Mouse (Mus musculus): Measurements from ENCODE around the gene Arl10.

Gene Arl10

GRCm38 (mm10) chr13:54574854-54575481, at the start of gene Arl10:
Arl10 (plus strand) TSS chr13:54575015.
- DNase-seq (ENCODE audit: extremely low read depth, low read depth): no peak

DNA sequence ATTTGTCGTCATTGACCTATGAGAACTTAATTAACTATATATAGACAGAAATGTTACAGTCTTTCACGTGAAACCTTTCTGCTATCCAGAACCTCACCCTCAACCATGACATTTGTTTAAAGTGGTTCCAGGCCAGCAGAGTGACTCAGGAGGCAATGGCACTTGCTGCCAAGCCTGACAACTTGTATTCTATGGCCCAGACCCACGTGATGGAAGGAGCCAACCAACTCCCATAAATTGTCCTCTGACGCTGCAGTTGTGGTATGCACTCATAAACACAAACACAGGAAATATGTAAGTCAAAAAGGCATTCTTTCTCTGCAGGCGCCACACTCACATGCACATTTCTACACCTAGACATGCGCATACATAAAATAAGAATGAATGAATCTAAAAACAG, 47.7 kb upstream of the Arl10 start:
- DNase-seq (ENCODE audit: extremely low read depth, low read depth): no peak

GRCm38 (mm10) chr13:54532134-54532533, 42.7 kb upstream of the Arl10 start:
- DNase-seq (ENCODE audit: extremely low read depth, low read depth): peak; percentile 60

DNA sequence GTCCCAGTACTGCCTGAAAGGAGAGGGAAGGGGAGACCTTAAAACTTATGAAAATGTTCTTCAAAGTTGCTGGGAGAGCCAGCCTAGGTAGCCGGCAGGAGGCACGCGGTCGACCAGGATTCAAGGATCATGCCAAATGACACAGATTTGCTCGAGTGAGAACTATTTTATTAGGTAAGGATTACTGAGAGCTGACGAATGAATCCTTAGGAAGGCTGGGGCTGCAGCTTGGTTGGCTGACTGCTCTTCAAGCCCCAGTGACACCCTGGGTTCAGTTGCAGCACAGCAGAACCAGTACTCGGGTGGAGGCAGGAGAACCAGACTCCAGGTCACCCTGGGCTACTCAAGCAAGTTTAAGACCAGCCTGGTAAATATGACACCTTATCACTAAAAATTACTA, 26.8 kb upstream of the Arl10 start:
- DNase-seq (ENCODE audit: extremely low read depth, low read depth): no peak

DNA sequence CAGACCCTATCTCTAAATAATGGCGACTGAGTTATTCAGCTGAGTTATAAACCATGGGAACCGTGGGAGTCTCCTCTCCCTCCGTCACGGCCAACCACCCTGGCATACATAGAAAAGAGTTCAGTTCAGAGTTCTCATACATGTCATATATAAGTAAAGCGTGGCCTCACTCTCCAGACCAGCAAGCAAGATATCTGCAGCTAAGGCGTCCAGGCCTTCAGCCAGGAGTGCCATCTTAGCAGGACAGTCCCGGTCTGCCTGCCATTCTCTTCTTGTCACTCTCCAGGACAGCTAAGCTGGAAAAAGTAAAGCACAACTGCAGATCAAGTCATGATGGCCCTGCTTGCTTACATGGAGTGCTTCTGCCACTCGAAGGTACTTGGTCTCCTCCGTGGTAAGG, 18.6 kb upstream of the Arl10 start:
- DNase-seq (ENCODE audit: extremely low read depth, low read depth): no peak

- no peak for DNase-seq (ENCODE audit: extremely low read depth, low read depth)
These were observed 18.0 kb upstream of the Arl10 start for GRCm38 (mm10) chr13:54556796-54557195.

DNA sequence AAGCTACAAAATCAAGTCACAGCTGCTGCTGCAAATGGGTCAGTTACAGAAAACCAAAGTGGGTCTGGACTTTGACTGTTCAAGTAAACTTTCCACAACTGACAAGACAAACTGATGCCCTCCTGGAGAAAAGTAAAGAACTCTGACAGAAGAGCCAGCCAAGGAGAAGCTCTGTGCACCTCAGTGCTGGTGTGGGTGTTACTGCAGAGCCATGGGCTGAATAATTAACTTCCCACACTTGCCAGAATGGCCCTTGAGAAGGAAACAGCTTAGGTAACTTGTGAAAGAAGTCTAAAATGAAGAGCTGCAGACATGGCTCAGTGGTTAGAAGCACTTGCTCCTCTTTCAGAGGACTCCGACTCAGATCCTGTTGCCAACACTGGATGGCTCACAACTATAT, 17.2 kb upstream of the Arl10 start:
- DNase-seq (ENCODE audit: extremely low read depth, low read depth): no peak

- DNase-seq (ENCODE audit: extremely low read depth, low read depth): no peak
These were observed 15.2 kb upstream of the Arl10 start for GRCm38 (mm10) chr13:54559656-54560055.

GRCm38 (mm10) chr13:54560608-54561007, 14.2 kb upstream of the Arl10 start:
- no peak for DNase-seq (ENCODE audit: extremely low read depth, low read depth)

DNA sequence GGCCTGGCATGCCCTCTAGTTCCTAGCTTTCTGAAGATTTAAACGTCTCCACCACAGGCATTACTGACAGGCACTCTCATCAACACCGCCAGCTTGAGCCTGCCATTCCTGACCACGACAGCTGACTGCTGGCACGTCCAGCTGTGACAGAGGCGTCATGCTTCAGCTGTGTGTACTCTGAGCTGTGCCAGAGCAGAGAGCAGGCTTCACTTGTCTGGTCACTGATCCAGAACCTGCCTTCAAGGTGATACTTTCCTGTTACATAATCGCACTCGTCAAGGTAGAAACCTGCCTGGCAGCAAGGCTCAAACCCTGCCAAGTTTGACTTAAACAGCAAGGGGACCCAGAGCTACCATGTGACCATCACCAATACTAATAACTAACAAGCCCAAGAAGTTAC, 12.3 kb upstream of the Arl10 start:
- DNase-seq (ENCODE audit: extremely low read depth, low read depth): no peak

DNA sequence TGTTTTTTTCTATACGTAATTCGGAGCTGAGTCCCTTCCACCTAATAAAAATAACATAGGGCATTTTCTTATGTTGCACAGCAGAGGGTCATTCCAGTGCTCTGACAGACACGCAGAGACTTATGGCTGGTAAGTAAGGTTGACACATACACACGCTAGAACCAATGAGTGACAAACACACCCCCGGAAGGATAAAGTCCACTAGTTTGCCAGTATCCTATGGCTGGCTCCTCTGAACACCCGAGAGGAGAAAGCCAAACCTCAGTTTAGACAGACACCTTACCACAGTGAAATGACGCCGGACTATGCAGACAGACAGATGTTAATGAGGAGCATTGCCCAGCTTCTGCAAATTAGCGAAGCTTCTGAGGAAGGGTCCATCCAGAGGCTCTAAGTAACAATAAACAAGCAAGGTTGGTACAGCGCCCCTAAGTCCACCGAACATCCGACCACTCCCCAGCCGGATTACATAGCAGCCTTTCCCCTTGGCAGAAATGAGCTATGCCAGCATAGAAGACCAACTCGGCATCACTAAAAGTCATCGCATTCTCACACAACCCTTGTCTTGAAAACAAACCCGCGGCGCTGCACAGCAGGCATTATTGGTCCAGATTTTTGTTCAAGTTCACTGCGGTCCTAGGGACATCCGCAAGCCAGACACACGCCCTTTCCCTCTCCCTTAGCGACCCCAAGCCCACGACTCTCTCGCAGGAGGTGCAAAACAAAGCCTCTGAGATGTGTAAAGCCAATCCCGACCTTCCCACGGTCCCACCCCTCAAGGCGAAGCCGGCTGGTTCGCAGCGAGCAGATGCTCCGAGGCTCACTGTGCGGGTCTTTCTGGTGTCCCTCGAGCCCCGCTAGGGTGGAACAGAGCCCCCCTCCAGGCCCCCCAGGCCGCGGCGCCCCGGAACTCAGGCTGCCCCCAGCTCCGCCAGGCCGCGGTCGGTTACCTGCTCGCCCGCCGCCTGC, 10.3 kb upstream of the Arl10 start:
- no peak for DNase-seq (ENCODE audit: extremely low read depth, low read depth)

- DNase-seq (ENCODE audit: extremely low read depth, low read depth): peak; percentile 88
These were observed 9.6 kb upstream of the Arl10 start, which contains the start of gene 4833439L19Rik for GRCm38 (mm10) chr13:54565201-54565581. 4833439L19Rik (minus strand) TSS chr13:54565435.

DNA sequence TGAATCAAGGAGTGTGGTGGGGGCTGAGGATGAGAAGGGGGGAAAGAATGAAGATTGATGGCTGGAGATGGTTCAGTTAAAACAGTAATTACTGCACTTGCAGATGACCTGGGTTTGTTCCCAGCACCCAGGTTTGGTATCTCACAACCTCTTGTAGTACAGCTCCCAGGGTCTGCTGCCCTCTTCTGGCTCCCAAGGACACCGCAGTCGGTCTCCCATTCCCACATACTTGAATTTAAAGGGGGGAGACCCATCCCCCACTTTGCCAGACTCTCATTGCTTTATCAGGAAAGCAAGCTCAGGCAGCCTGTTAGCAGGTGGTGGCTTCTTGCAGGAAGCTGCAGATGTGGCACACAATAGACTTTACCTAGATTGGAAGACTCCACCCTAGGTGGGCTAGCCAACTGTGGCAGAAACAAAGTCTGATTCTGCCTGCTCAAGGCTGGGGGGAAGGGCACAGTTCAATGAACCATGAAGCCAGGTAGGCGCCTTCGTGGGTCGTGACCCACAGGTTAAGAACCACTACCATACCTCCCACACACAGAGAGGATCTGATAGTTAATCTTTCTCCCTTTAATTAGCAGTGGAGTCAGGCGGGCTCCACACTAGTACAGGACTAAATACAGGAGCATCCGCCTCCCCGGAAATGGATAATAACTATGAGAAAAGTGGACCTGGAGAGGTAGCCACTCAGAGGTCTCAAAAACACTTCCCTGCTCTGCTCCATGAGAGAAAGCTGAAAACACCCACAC, 9.0 kb upstream of the Arl10 start:
- peak; percentile 71 for DNase-seq (ENCODE audit: extremely low read depth, low read depth)

DNA sequence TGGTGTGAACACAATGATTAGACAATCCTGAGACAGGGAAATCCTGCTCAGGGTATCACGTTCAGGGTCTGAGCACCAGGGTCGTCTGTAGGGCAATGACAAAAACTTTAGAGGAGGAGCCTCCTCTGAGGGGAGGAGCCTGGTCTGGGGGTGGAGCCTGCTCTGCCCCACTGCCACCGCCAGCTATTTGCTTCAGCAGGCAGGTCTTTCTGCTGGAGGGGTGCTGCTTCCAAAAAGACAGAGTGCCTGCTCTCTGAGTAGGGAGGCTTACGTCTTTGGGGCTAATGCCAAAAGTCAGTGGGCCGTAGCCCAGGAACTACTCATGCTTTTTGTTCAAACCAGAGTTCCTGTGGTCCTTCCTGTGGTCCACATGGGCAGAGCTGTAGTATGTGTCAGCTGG, 6.4 kb upstream of the Arl10 start:
- no peak for DNase-seq (ENCODE audit: extremely low read depth, low read depth)

GRCm38 (mm10) chr13:54569282-54569681, 5.5 kb upstream of the Arl10 start:
- DNase-seq (ENCODE audit: extremely low read depth, low read depth): no peak

GRCm38 (mm10) chr13:54570736-54571135, 4.1 kb upstream of the Arl10 start:
- DNase-seq (ENCODE audit: extremely low read depth, low read depth): no peak

GRCm38 (mm10) chr13:54571637-54572036, 3.2 kb upstream of the Arl10 start:
- DNase-seq (ENCODE audit: extremely low read depth, low read depth): no peak

- DNase-seq (ENCODE audit: extremely low read depth, low read depth): no peak
These were observed 2.2 kb upstream of the Arl10 start for GRCm38 (mm10) chr13:54572621-54573020.

DNA sequence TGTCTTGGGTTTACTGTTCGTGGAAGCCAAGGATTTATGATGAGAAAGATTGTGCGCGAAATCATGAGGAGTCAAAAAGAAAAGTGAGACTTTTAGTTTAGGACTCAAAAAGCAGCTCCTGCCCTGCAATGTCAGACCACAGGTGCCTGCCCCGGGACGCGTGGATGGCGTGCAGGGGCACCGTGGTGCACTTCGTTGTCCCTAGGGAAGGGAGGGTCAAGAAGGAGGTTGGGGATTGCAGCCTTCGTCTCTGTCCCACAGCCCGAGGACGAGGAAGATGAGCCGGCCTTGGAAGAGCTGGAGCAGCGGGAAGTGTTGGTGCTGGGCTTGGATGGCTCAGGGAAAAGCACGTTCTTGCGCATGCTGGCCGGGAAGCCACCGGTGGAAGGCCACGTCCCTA, 674 bp downstream of the Arl10 start:
- DNase-seq (ENCODE audit: extremely low read depth, low read depth): no peak

DNA sequence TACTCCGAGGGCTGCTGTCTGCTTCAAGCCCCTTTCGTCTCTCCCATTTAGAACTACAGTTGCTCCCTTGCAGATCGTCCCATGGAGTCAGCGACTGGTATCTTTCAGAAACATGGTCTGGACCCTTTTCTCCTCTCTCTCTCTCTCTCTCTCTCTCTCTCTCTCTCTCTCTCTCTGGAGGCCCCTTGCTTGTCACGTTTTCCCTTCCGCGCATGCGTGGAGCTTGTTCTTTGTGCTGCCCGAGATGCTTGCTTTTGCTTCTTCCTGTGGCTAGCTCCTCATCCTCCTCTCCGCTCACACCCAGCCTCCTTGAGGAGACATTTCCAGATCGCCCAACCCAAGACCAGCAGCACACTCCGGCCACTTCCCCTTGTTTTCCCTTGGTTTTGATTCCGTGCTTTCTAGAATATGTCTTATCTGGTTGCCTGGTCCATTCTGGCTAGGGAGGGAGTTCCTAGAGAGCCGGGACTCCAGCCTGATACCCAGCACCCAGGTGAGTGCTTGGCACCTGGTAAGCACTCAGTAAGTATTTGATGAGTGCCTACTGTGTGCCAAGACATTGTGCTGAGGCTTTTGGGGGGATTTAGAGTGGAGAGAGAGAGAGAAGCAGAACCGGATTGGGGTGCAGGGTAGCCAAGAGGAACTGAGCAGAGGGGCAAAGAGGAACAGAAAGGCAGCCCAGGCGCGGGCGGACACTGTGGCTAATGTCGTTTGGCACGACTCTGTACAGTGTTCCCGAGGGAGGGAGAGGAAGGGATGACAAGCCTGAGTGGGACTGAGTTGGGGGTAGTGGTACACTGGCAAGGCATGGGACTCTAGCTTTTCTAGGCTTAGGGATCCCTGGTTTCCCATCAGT, 3.1 kb downstream of the Arl10 start:
- no peak for DNase-seq (ENCODE audit: extremely low read depth, low read depth)

DNA sequence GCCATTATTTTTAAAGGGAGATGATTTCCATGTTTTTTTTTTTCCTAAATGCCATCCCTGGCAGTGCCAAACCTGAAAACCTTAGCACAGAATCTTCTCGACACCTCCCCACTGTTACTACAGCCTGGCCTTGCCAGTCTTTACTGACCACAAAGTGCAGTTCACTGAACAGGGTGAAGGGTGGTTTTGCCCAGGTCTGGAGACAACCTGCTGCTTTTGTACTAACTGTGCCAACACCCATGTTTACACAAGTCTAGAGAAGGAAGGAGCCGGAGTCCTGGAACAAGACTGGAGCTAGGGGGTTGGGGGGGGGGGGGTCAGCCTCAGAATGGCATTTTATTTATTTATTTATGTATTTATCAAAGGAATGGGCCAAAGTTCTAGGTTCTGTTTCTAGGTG, 6.6 kb downstream of the Arl10 start:
- no peak for DNase-seq (ENCODE audit: extremely low read depth, low read depth)

Measured in MEL-GATA-1-ER (cell line).